Mouse (Mus musculus): ENCODE measurements at regions not wholly inside any gene's neighbourhood (a gene's known extent, or its start where the extent isn't known, plus 50 kb on each side); places are given as distances from the start of the nearest gene placed in this dataset.

DNA sequence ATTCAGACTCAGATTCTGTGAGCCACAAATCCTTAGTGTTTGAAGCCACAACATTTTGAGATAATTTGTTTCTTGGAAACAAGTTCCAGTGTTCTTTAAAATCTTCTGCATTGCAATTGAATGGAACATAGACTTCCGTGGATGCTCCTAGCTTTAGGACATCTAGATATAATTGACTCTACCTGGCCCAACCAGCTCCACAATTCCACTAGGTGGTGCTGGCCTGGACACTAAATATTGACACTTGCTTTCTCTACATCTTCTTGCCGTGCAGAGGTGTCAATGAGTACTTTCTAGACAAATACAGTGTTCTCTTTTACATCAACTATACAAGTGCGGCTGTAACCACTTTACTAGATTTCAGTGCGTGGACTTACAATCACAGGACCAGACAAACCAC is 63.4 kb upstream of the Gm47985 start:
- H3K4me3 ChIP-seq (ENCODE audit: low read depth, low read length) = no peak overlapping the region
- no peaks in the 10 kb centered on the region for H3K27me3 ChIP-seq (ENCODE audit: control insufficient read depth, insufficient read depth, low read length)
- H3K36me3 ChIP-seq (ENCODE audit: control insufficient read depth, insufficient read depth, low read length) = no peaks in the 10 kb centered on the region
- ATAC-seq (replicated peaks; ENCODE audit: insufficient number of reproducible peaks, low FRiP score, low TSS enrichment) = no peak
- WGBS (ENCODE audit: insufficient replicate concordance) = 87% methylated on average over 4 of the region's 4 CpGs
- no peak overlapping the region for H3K4me2 ChIP-seq
- H3K27ac ChIP-seq (ENCODE audit: low read depth, low read length) = no peak overlapping the region
- H3K4me1 ChIP-seq (ENCODE audit: control insufficient read depth, insufficient read depth, low read length) = no peaks in the 10 kb centered on the region
- no peaks in the 10 kb centered on the region for H3K9me3 ChIP-seq (replicated peaks; ENCODE audit: control insufficient read depth, low read length)
- H3K9ac ChIP-seq (ENCODE audit: low read depth, low read length) = no peak overlapping the region

DNA sequence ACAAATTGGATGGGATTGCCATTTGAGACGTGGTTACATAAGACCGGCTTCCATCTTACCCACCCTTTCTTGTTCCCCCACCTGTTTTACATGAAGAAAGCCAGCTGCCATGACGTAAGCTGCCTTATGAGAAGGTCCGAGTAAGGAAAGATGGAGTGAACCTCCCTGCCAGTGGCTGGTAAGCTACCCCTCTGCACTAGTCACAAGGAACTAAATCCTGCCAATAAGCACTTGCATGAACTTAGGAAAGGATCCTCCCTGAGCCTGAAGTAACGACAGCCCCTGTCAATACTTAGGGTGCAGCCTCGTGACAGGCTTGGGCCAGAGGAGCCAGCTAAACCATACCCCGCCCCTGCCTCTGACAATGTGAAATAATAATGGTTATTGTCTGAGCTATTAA is 62.8 kb upstream of the Gm47985 start:
- H3K4me3 ChIP-seq (ENCODE audit: low read depth, low read length) = no peak overlapping the region
- ATAC-seq (replicated peaks; ENCODE audit: insufficient number of reproducible peaks, low FRiP score, low TSS enrichment) = no peak
- H3K4me1 ChIP-seq (ENCODE audit: control insufficient read depth, insufficient read depth, low read length) = no peaks in the 10 kb centered on the region
- no peaks in the 10 kb centered on the region for H3K27me3 ChIP-seq (ENCODE audit: control insufficient read depth, insufficient read depth, low read length)
- no peaks in the 10 kb centered on the region for H3K9me3 ChIP-seq (replicated peaks; ENCODE audit: control insufficient read depth, low read length)
- H3K36me3 ChIP-seq (ENCODE audit: control insufficient read depth, insufficient read depth, low read length) = no peaks in the 10 kb centered on the region
- WGBS (ENCODE audit: insufficient replicate concordance) = 76% methylated on average over 7 of the region's 7 CpGs
- H3K27ac ChIP-seq (ENCODE audit: low read depth, low read length) = no peak overlapping the region
- no peak overlapping the region for H3K9ac ChIP-seq (ENCODE audit: low read depth, low read length)
- H3K4me2 ChIP-seq = no peak overlapping the region

DNA sequence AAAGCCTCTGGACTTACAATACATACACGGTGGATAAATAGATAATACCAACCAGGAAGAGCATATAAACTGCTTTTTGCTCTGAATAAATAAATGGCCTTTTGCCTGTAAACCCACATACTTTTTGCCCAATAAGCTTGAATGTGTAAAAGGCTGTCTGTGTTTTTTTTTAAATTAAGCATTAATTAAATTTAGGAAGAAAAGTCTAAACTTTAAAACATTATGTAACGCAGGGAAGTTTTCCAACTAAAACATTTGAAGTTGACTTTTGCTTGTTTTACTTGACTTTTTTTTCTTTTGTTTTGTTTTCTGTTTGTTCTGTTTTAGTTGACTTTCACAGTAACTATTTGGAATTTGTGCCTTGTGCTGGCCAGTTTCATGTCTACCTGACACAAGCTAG is 60.7 kb upstream of the Gm47985 start:
- Histone ChIP-seq H3K27me3 (ENCODE audit: control insufficient read depth, insufficient read depth, low read length) (no peaks in the 10 kb centered on the region), H3K9me3 (replicated peaks; ENCODE audit: control insufficient read depth, low read length) (no peaks in the 10 kb centered on the region), H3K4me3 (ENCODE audit: low read depth, low read length) (no peak overlapping the region), H3K36me3 (ENCODE audit: control insufficient read depth, insufficient read depth, low read length) (no peaks in the 10 kb centered on the region), H3K9ac (ENCODE audit: low read depth, low read length) (no peak overlapping the region), H3K27ac (ENCODE audit: low read depth, low read length) (no peak overlapping the region), H3K4me2 (no peak overlapping the region), H3K4me1 (ENCODE audit: control insufficient read depth, insufficient read depth, low read length) (no peaks in the 10 kb centered on the region)
- no peak for ATAC-seq (replicated peaks; ENCODE audit: insufficient number of reproducible peaks, low FRiP score, low TSS enrichment)
- WGBS (ENCODE audit: insufficient replicate concordance) = 93% methylated on average over 2 of the region's 2 CpGs

DNA sequence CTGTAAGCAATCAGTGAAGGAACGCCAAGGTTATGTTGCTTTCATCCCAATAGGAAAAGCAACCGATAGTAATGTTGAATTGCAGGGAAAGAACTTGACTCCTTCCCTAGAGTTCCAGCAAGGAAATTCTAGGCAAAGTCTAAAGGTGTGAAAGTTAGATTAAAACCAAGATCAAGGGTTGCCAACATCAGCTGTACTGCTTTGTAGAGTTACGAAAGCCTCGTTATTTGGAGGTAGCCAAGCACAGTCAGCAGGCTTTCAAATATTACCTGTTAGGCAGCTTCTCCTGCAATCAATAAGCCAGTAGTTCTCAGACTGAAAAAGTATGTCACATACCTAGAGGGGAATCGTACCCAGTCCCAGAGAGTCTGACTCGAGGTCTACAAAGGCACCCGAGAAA is 58.4 kb upstream of the Gm47985 start:
- Histone ChIP-seq H3K36me3 (ENCODE audit: control insufficient read depth, insufficient read depth, low read length) (no peaks in the 10 kb centered on the region), H3K27me3 (ENCODE audit: control insufficient read depth, insufficient read depth, low read length) (no peaks in the 10 kb centered on the region), H3K4me3 (ENCODE audit: low read depth, low read length) (no peak overlapping the region), H3K4me1 (ENCODE audit: control insufficient read depth, insufficient read depth, low read length) (peaks cover 2% of the 10 kb centered on the region; the same call in 1 of the 2 replicates), H3K9ac (ENCODE audit: low read depth, low read length) (no peak overlapping the region), H3K9me3 (replicated peaks; ENCODE audit: control insufficient read depth, low read length) (no peaks in the 10 kb centered on the region), H3K27ac (ENCODE audit: low read depth, low read length) (no peak overlapping the region), H3K4me2 (no peak overlapping the region)
- ATAC-seq (replicated peaks; ENCODE audit: insufficient number of reproducible peaks, low FRiP score, low TSS enrichment) = no peak
- 91% methylated on average over 7 of the region's 7 CpGs for WGBS (ENCODE audit: insufficient replicate concordance)

DNA sequence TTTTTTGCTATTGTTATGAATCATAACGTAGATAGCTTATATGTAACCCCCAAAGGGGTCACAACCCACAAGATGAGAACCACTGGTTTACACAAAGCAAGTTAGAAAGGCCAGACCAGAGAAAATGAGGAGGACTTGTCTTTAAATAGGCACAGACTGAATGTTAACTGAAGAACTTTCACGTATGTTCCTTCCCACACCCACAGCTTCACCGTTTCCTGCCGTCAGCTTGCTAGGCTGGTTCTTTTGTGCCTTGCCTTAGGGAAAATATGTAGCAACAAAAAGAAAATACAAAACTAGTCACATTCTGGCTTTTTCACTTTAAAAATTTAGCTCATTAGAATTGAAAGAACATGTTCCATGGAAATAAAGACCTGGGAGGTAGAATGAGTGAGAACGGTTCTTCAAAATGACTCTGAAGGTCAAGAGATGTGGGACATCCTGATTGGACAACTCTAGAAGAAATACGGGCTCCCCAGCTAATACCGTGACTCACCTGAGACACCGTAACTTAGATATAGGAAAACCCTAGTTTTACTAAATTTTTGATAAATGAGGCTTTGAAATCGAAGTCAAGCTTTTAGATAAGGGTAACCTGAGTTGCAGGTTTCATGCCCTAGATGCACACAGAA is 57.2 kb upstream of the Gm47985 start:
- Histone ChIP-seq H3K4me2 (no peak overlapping the region), H3K27ac (ENCODE audit: low read depth, low read length) (no peak overlapping the region), H3K4me3 (ENCODE audit: low read depth, low read length) (no peak overlapping the region), H3K4me1 (ENCODE audit: control insufficient read depth, insufficient read depth, low read length) (peaks cover 13% of the 10 kb centered on the region), H3K27me3 (ENCODE audit: control insufficient read depth, insufficient read depth, low read length) (no peaks in the 10 kb centered on the region), H3K36me3 (ENCODE audit: control insufficient read depth, insufficient read depth, low read length) (no peaks in the 10 kb centered on the region), H3K9ac (ENCODE audit: low read depth, low read length) (no peak overlapping the region), H3K9me3 (replicated peaks; ENCODE audit: control insufficient read depth, low read length) (no peaks in the 10 kb centered on the region)
- ATAC-seq (replicated peaks; ENCODE audit: insufficient number of reproducible peaks, low FRiP score, low TSS enrichment) = no peak
- 85% methylated on average over 9 of the region's 9 CpGs for WGBS (ENCODE audit: insufficient replicate concordance)

DNA sequence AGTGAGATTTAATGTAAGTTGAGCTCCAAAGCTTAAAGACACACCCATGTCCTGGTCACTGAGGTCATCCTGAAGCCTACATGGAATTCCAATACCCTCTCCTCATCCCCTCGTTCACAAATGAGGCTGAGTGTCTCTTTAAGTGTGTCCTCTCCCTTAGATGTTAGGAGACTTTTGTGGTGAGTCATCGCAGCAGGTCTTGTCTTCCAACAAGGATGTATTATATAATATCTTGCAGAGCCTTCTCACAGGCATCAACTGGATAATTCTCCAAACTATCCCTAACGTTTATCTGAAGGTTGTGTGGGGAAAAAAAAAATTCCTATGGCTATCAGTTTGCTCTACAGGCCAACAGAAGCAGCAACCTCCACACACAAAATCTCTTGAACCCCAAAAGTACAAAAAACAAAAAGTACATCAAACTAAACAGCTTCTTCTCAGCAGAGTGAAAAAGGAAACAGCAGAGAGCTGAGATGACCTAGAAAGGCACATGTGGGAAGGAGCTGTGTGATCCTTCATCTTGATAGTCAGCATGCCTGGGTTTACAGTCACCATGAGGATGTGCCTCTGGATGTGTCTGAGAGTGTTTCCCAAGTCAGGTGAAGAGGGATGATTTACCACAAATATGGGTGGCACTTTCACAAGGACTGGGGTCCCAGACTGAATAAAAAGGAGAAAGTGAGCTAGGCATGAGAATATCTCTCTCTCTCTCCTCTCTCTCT is 56.4 kb upstream of the Gm47985 start:
- Histone ChIP-seq H3K4me2 (no peak overlapping the region), H3K27me3 (ENCODE audit: control insufficient read depth, insufficient read depth, low read length) (no peaks in the 10 kb centered on the region), H3K9ac (ENCODE audit: low read depth, low read length) (no peak overlapping the region), H3K4me1 (ENCODE audit: control insufficient read depth, insufficient read depth, low read length) (peaks cover 14% of the 10 kb centered on the region), H3K9me3 (replicated peaks; ENCODE audit: control insufficient read depth, low read length) (no peaks in the 10 kb centered on the region), H3K4me3 (ENCODE audit: low read depth, low read length) (no peak overlapping the region), H3K27ac (ENCODE audit: low read depth, low read length) (no peak overlapping the region), H3K36me3 (ENCODE audit: control insufficient read depth, insufficient read depth, low read length) (no peaks in the 10 kb centered on the region)
- 65% methylated on average over 3 of the region's 3 CpGs for WGBS (ENCODE audit: insufficient replicate concordance)
- ATAC-seq (replicated peaks; ENCODE audit: insufficient number of reproducible peaks, low FRiP score, low TSS enrichment) = no peak

DNA sequence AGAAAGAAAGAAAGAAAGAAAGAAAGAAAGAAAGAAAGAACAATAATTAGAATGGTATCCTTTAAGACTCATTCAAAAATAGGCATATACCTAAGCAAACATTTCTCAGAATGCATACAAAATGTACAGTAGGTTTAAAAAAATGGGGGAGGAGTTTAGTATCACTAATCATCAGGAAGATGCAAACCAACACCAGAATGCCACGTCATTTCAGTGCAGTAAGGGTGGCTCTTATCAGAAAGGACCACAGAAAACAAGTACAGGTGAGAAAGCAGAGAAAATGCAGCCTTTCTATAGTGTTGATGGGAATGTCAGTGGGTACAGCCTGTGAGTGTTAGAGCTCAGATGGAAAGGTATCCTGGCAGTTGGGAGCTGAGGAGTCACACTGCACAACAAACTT is 55.6 kb upstream of the Gm47985 start:
- Histone ChIP-seq H3K4me1 (ENCODE audit: control insufficient read depth, insufficient read depth, low read length) (peaks cover 22% of the 10 kb centered on the region), H3K9me3 (replicated peaks; ENCODE audit: control insufficient read depth, low read length) (no peaks in the 10 kb centered on the region), H3K4me3 (ENCODE audit: low read depth, low read length) (no peak overlapping the region), H3K27me3 (ENCODE audit: control insufficient read depth, insufficient read depth, low read length) (no peaks in the 10 kb centered on the region), H3K4me2 (no peak overlapping the region), H3K36me3 (ENCODE audit: control insufficient read depth, insufficient read depth, low read length) (no peaks in the 10 kb centered on the region), H3K9ac (ENCODE audit: low read depth, low read length) (no peak overlapping the region), H3K27ac (ENCODE audit: low read depth, low read length) (no peak overlapping the region)
- WGBS (ENCODE audit: insufficient replicate concordance) = 29% methylated on average over 1 of the region's 1 CpGs
- ATAC-seq (replicated peaks; ENCODE audit: insufficient number of reproducible peaks, low FRiP score, low TSS enrichment) = no peak

DNA sequence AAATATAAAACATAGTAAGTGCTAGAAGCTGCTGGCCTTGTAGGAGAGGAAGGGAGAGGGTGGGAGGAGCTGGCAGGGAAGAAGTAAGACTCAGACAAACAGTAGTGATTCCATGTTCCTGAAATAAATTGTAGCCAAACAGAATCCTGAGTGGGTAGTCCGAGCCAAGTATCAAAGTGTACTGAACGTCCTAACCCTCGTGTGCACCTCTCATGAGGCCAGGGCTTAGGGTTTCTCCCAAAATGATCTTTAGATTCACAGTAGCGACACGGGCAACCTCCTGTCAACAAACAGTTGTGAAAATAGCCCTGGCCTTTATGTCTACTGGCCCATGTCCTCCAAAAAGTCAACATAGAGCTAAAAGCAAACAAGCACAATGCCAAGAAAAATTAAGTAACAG is 54.3 kb upstream of the Gm47985 start:
- no peak overlapping the region for H3K4me3 ChIP-seq (ENCODE audit: low read depth, low read length)
- H3K9ac ChIP-seq (ENCODE audit: low read depth, low read length) = no peak overlapping the region
- H3K27ac ChIP-seq (ENCODE audit: low read depth, low read length) = no peak overlapping the region
- no peak for ATAC-seq (replicated peaks; ENCODE audit: insufficient number of reproducible peaks, low FRiP score, low TSS enrichment)
- H3K4me1 ChIP-seq (ENCODE audit: control insufficient read depth, insufficient read depth, low read length) = peaks cover 24% of the 10 kb centered on the region
- 59% methylated on average over 5 of the region's 5 CpGs for WGBS (ENCODE audit: insufficient replicate concordance)
- H3K4me2 ChIP-seq = no peak overlapping the region
- no peaks in the 10 kb centered on the region for H3K9me3 ChIP-seq (replicated peaks; ENCODE audit: control insufficient read depth, low read length)
- no peaks in the 10 kb centered on the region for H3K36me3 ChIP-seq (ENCODE audit: control insufficient read depth, insufficient read depth, low read length)
- H3K27me3 ChIP-seq (ENCODE audit: control insufficient read depth, insufficient read depth, low read length) = no peaks in the 10 kb centered on the region

DNA sequence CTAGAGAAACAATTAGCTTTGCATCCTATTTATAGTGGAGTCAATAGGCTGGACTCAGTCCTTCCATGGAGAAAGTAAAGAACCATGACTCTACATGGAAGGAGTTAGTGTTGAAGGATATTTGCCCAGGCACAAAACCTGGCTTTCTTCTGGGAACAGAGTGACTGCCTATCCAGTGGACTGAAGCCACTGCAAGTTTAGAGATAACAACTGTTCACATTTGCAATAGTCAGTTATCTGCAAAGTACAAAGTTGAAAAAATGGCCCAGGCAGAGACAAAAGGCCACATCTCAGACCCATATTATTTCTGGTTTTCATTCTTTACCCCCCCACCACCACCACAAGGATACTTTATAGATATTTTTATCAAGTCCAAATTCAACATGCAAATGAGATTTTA is 53.4 kb upstream of the Gm47985 start:
- H3K27ac ChIP-seq (ENCODE audit: low read depth, low read length) = peak overlapping the region; percentile 82
- no peak overlapping the region for H3K9ac ChIP-seq (ENCODE audit: low read depth, low read length)
- ATAC-seq (replicated peaks; ENCODE audit: insufficient number of reproducible peaks, low FRiP score, low TSS enrichment) = 0 out of 2 replicates have a peak, but pooled peaks have one; percentile 33
- H3K27me3 ChIP-seq (ENCODE audit: control insufficient read depth, insufficient read depth, low read length) = no peaks in the 10 kb centered on the region
- H3K36me3 ChIP-seq (ENCODE audit: control insufficient read depth, insufficient read depth, low read length) = no peaks in the 10 kb centered on the region
- H3K4me1 ChIP-seq (ENCODE audit: control insufficient read depth, insufficient read depth, low read length) = peaks cover 24% of the 10 kb centered on the region
- H3K9me3 ChIP-seq (replicated peaks; ENCODE audit: control insufficient read depth, low read length) = no peaks in the 10 kb centered on the region
- no peak overlapping the region for H3K4me3 ChIP-seq (ENCODE audit: low read depth, low read length)
- H3K4me2 ChIP-seq = no peak overlapping the region
